In the genomic region with DNA sequence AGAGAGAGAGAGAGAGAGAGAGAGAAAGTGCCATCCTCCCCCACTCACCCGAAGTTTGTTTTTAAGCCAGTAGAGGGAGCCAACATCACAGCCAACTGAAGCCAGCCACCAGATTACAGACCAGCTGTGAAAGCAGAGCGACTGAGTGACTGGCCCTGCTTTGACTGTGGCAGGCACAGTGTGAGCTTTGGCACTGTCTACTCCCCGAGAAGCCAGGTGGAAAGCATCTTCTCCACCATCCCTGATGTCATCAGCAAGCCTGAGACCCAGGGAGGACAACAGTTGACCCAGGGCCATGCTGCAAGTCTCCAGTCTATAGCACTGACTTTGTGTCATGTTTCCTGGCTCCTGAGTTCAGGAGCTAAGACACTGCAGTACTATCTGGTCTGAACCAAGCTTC, we compare ENCODE assay signal across 8 mouse cellular contexts. TPM values are rescaled to one million over a fixed set of nuclear protein-coding genes. Genes with fewer than 3 reads are reported as not detected.
DNase-seq lines count a peak whose midpoint lies in the region; ATAC-seq and TF ChIP-seq lines count a peak whose summit lies in the region.

No protein-coding gene starts in this region.

- TF ChIP-seq CTCF in liver, postnatal 0 days (IDR thresholded peaks at IDR 0.05; ENCODE audit: low read depth) = peak; percentile 89
- TF ChIP-seq CTCF in olfactory bulb, adult 2 months (IDR thresholded peaks at IDR 0.05; ENCODE audit: insufficient read depth, low read depth, low read length) = 0 out of 2 replicates have a peak, but pooled peaks have one; percentile 39

- peak; percentile 93 for ATAC-seq in forebrain, embryonic 16.5 days
- peak; percentile 86 for ATAC-seq in liver, postnatal 0 days

- no peak overlapping the region for H3K4me2 ChIP-seq in forebrain, embryonic 16.5 days (ENCODE audit: low read length)
- no peak overlapping the region for H3K4me2 ChIP-seq in liver, postnatal 0 days (ENCODE audit: low read depth, low read length)

- DNase-seq in ES-E14 (ENCODE audit: low read depth, low spot score) = no peak
- peak; percentile 44 for DNase-seq in cerebellum, adult 11 months
- peak; percentile 67 to 68 for DNase-seq in heart, postnatal 36 days
- peak; percentile 69 to 90 for DNase-seq in layer of hippocampus, adult 18-20 months (ENCODE audit: low spot score in 2 of 2)
- peak; percentile 65 for DNase-seq in liver, postnatal 0 days
- DNase-seq in urinary bladder, adult 2 months (ENCODE audit: low spot score) = peak; percentile 36

- H3K9ac ChIP-seq in ES-E14 (ENCODE audit: insufficient read depth, low read depth, low read length, poor library complexity, severe bottlenecking) = no peak overlapping the region
- no peak overlapping the region for H3K9ac ChIP-seq in forebrain, embryonic 16.5 days (replicated peaks; ENCODE audit: low read depth, low read length)
- H3K9ac ChIP-seq in liver, postnatal 0 days (replicated peaks) = no peak overlapping the region

- in situ Hi-C loops in ES-E14 (cut with MboI; ENCODE audit: low sequenced_read_pairs in 2 of 2, unreplicated experiment in 2 of 2) = no loop called here

- no peak for TF ChIP-seq EP300 in liver, postnatal 0 days (IDR thresholded peaks at IDR 0.05; ENCODE audit: low read depth)

- no peaks in the 10 kb centered on the region for H3K9me3 ChIP-seq in ES-E14 (ENCODE audit: control insufficient read depth, insufficient read depth, low read depth, low read length)
- H3K9me3 ChIP-seq in forebrain, embryonic 16.5 days (ENCODE audit: control insufficient read depth, low read length) = no peaks in the 10 kb centered on the region
- no peaks in the 10 kb centered on the region for H3K9me3 ChIP-seq in liver, postnatal 0 days (ENCODE audit: low read length)

- TF ChIP-seq POLR2A in olfactory bulb, adult 2 months (IDR thresholded peaks at IDR 0.05; ENCODE audit: insufficient read depth, low read depth, low read length) = no peak

- no peak overlapping the region for H3K4me3 ChIP-seq in ES-E14 (ENCODE audit: insufficient read depth in 1 of 2, low read depth in 1 of 2, low read length in 2 of 2, poor library complexity in 1 of 2, severe bottlenecking in 1 of 2)
- H3K4me3 ChIP-seq in forebrain, embryonic 16.5 days (replicated peaks; ENCODE audit: low read length) = no peak overlapping the region
- no peak overlapping the region for H3K4me3 ChIP-seq in liver, postnatal 0 days (ENCODE audit: low read depth, low read length)
- no peak overlapping the region for H3K4me3 ChIP-seq in olfactory bulb, adult 2 months (ENCODE audit: insufficient read depth, low read depth, low read length)

- intact Hi-C loops in heart, postnatal 36 days (cut with DNase I) = loop anchor here (1.0 to 2.0 kb wide), 2 partner anchors 78 to 202 kb away; partner anchors contain the start of gene Abca14

- H3K4me1 ChIP-seq in ES-E14 (ENCODE audit: control insufficient read depth in 2 of 2, insufficient read depth in 2 of 2, low read length in 2 of 2, poor library complexity in 1 of 2) = no peaks in the 10 kb centered on the region; a peak in 1 of 4 replicates
- no peaks in the 10 kb centered on the region for H3K4me1 ChIP-seq in forebrain, embryonic 16.5 days (replicated peaks; ENCODE audit: control insufficient read depth, insufficient read depth, low read length)
- H3K4me1 ChIP-seq in liver, postnatal 0 days (ENCODE audit: insufficient read depth) = peaks cover 5% of the 10 kb centered on the region; the same call in 1 of the 2 replicates
- no peaks in the 10 kb centered on the region for H3K4me1 ChIP-seq in olfactory bulb, adult 2 months (ENCODE audit: control insufficient read depth, insufficient read depth, low read length)

- 2% methylated on average over 3 of the region's 3 CpGs for WGBS in forebrain, embryonic 16.5 days
- 0% methylated on average over 3 of the region's 3 CpGs for WGBS in liver, postnatal 0 days (ENCODE audit: insufficient replicate concordance)
- 1% methylated on average over 3 of the region's 3 CpGs for WGBS in olfactory bulb, adult 2 months

- H3K27ac ChIP-seq in ES-E14 (ENCODE audit: insufficient read depth, low read depth, low read length, poor library complexity, severe bottlenecking) = no peak overlapping the region
- H3K27ac ChIP-seq in forebrain, embryonic 16.5 days (ENCODE audit: low read length) = no peak overlapping the region
- H3K27ac ChIP-seq in liver, postnatal 0 days (ENCODE audit: low read depth) = no peak overlapping the region
- H3K27ac ChIP-seq in olfactory bulb, adult 2 months (ENCODE audit: insufficient read depth, low read depth, low read length) = no peak overlapping the region

- H3K27me3 ChIP-seq in forebrain, embryonic 16.5 days (replicated peaks; ENCODE audit: control insufficient read depth, insufficient read depth, low read length) = no peaks in the 10 kb centered on the region
- no peaks in the 10 kb centered on the region for H3K27me3 ChIP-seq in liver, postnatal 0 days (ENCODE audit: insufficient read depth, low read length)

- H3K36me3 ChIP-seq in ES-E14 (ENCODE audit: control insufficient read depth, insufficient read depth, low read length, poor library complexity, severe bottlenecking) = peaks cover 2% of the 10 kb centered on the region; the same call in 1 of the 2 replicates
- no peaks in the 10 kb centered on the region for H3K36me3 ChIP-seq in forebrain, embryonic 16.5 days (ENCODE audit: control insufficient read depth, insufficient read depth)
- H3K36me3 ChIP-seq in liver, postnatal 0 days (replicated peaks; ENCODE audit: insufficient read depth, low read length) = 0 out of 2 replicates have a peak, but pooled peaks cover 2% of the 10 kb centered on the region

TF ChIP-seq in ES-E14, 5 proteins besides CTCF, POLR2A, EP300 and RAD21:
- TF ChIP-seq ZNF384 (IDR thresholded peaks at IDR 0.05; ENCODE audit: low read depth, low read length) (no peak), ZC3H11A (IDR thresholded peaks at IDR 0.05; ENCODE audit: borderline replicate concordance, low read depth, low read length) (peak; percentile 52; the same call in 1 of the 2 replicates), CHD2 (IDR thresholded peaks at IDR 0.05; ENCODE audit: low read depth, low read length) (no peak), HCFC1 (IDR thresholded peaks at IDR 0.05; ENCODE audit: borderline replicate concordance, insufficient read depth, low read length) (no peak)

RNA-seq across cellular contexts. Expression of gene Zp2, which starts 20.2 kb away (rescaled TPM):
- 0.11 TPM in 1 of 2 replicates, not detected in the other for total RNA-seq in ES-E14 (2012; rRNA removed)
- not detected in 2 replicates for polyA plus RNA-seq in forebrain, embryonic 16.5 days (2015; fragmentation: Nextera tagmentation; extraction: Ambion mirVana)
- total RNA-seq in heart, postnatal 36 days (2021) = 1 to 10 TPM in 1 of 2 experiments, under 1 TPM in 1; 0.65 to 1.8 TPM
- under 1 TPM in 1 of 2 experiments, not detected in 1; 0.13 TPM for total RNA-seq in layer of hippocampus, adult 18-20 months (2021)
- polyA plus RNA-seq in liver, postnatal 0 days (2015; fragmentation: Nextera tagmentation; extraction: Ambion mirVana) = not detected in 2 replicates
- not detected in 2 replicates for polyA plus RNA-seq in olfactory bulb, adult 2 months (2012; ENCODE audit: insufficient read depth, insufficient read length, low replicate concordance, missing spikeins)
- polyA plus RNA-seq in urinary bladder, adult 2 months (2012; rRNA removed) = not detected in 2 replicates

RNA-seq across cellular contexts. Expression of gene Tmem159, which starts 22.7 kb away (rescaled TPM):
- 7.2 and 9.6 TPM in 2 replicates for total RNA-seq in ES-E14 (2012; rRNA removed)
- polyA plus RNA-seq in forebrain, embryonic 16.5 days (2015; fragmentation: Nextera tagmentation; extraction: Ambion mirVana) = 6.7 and 7.9 TPM in 2 replicates
- 10 to 100 TPM; 24.1 to 54.3 TPM for total RNA-seq in heart, postnatal 36 days (2021)
- 10 to 100 TPM in 1 of 2 experiments, 1 to 10 TPM in 1; 9.6 to 12.8 TPM for total RNA-seq in layer of hippocampus, adult 18-20 months (2021)
- 3.7 and 4.2 TPM in 2 replicates for polyA plus RNA-seq in liver, postnatal 0 days (2015; fragmentation: Nextera tagmentation; extraction: Ambion mirVana)
- not detected in 2 replicates for polyA plus RNA-seq in olfactory bulb, adult 2 months (2012; ENCODE audit: insufficient read depth, insufficient read length, low replicate concordance, missing spikeins)
- 97.7 and 112 TPM in 2 replicates for polyA plus RNA-seq in urinary bladder, adult 2 months (2012; rRNA removed)

RNA-seq across cellular contexts. Expression of gene Dnah3, which starts 29.8 kb away (rescaled TPM):
- total RNA-seq in ES-E14 (2012; rRNA removed) = 0.05 TPM in 1 of 2 replicates, not detected in the other
- polyA plus RNA-seq in forebrain, embryonic 16.5 days (2015; fragmentation: Nextera tagmentation; extraction: Ambion mirVana) = not detected in 2 replicates
- total RNA-seq in heart, postnatal 36 days (2021) = not detected
- total RNA-seq in layer of hippocampus, adult 18-20 months (2021) = under 1 TPM; 0.20 to 0.52 TPM
- not detected in 2 replicates for polyA plus RNA-seq in liver, postnatal 0 days (2015; fragmentation: Nextera tagmentation; extraction: Ambion mirVana)
- not detected in 2 replicates for polyA plus RNA-seq in olfactory bulb, adult 2 months (2012; ENCODE audit: insufficient read depth, insufficient read length, low replicate concordance, missing spikeins)
- polyA plus RNA-seq in urinary bladder, adult 2 months (2012; rRNA removed) = 0.01 TPM in 2 replicates

RNA-seq across cellular contexts. Expression of gene Anks4b, which starts 48.8 kb away (rescaled TPM):
- 0.04 TPM in 1 of 2 replicates, not detected in the other for total RNA-seq in ES-E14 (2012; rRNA removed)
- not detected in 2 replicates for polyA plus RNA-seq in forebrain, embryonic 16.5 days (2015; fragmentation: Nextera tagmentation; extraction: Ambion mirVana)
- under 1 TPM in 1 of 2 experiments, not detected in 1; 0.19 TPM for total RNA-seq in heart, postnatal 36 days (2021)
- total RNA-seq in layer of hippocampus, adult 18-20 months (2021) = under 1 TPM; 0.30 to 0.32 TPM
- 2.4 and 3.0 TPM in 2 replicates for polyA plus RNA-seq in liver, postnatal 0 days (2015; fragmentation: Nextera tagmentation; extraction: Ambion mirVana)
- polyA plus RNA-seq in olfactory bulb, adult 2 months (2012; ENCODE audit: insufficient read depth, insufficient read length, low replicate concordance, missing spikeins) = not detected in 2 replicates
- not detected in 2 replicates for polyA plus RNA-seq in urinary bladder, adult 2 months (2012; rRNA removed)

Comparison
In these comparisons a context has a peak if more than half of its experiments do, and no peak if none do; other contexts are left out.
1. RNA of gene Tmem159, which starts 22.7 kb away (polyA plus RNA-seq): 97.7 to 112 TPM in urinary bladder, adult 2 months; 6.7 to 7.9 TPM in forebrain, embryonic 16.5 days, 3.7 to 4.2 TPM in liver, postnatal 0 days and not detected in olfactory bulb, adult 2 months; every median in the first group is over 10 times any median in the second.